Mouse (Mus musculus) midbrain, embryonic 11.5 days (tissue): ENCODE results near the gene Arhgap10. TPM values are rescaled to one million over a fixed set of nuclear protein-coding genes. Genes with fewer than 3 reads are reported as not detected.
"Not testable (repeated sequence)": the region's sequence is repeated elsewhere in the genome, so short reads cannot be mapped to it uniquely, and the experiment has no call there.

Experiments used
- ATAC-seq: fragments of 200-750 bp; cut with Nextera tagmentation; 2 replicates; pipeline ENCODE4 v1.8.0; 2017; ENCODE audit warnings: moderate TSS enrichment, moderate library complexity; ENCODE audit not compliant: low FRiP score
- DNase-seq: peaks from one replicate; pipeline ENCODE4 v3.0.0; 2015; ENCODE audit warnings: low spot score; ENCODE audit errors: missing footprints
- H3K27ac ChIP-seq: fragments of 300-500 bp; sonication (generic); 2 replicates; pipeline ENCODE4 v1.5.1; 2014; ENCODE audit warnings: low read depth, low read length
- H3K27me3 ChIP-seq: fragments of 300-500 bp; sonication (generic); 2 replicates; pipeline ENCODE4 v1.6.1; 2014; ENCODE audit warnings: mild to moderate bottlenecking, low read length, moderate library complexity, mixed read lengths; ENCODE audit not compliant: control insufficient read depth, insufficient read depth
- H3K36me3 ChIP-seq: fragments of 300-500 bp; sonication (generic); 2 replicates; pipeline ENCODE4 v1.6.1; 2014; ENCODE audit warnings: mild to moderate bottlenecking, low read length, moderate library complexity, mixed read lengths; ENCODE audit not compliant: control insufficient read depth, insufficient read depth
- H3K4me1 ChIP-seq: fragments of 300-500 bp; sonication (generic); 2 replicates; pipeline ENCODE4 v1.6.1; 2014; ENCODE audit warnings: low read length; ENCODE audit not compliant: control insufficient read depth, insufficient read depth
- H3K4me2 ChIP-seq: fragments of 300-500 bp; sonication (generic); 2 replicates; pipeline ENCODE4 v1.6.1; 2014; ENCODE audit warnings: mild to moderate bottlenecking, moderate library complexity
- H3K4me3 ChIP-seq: fragments of 300-500 bp; sonication (generic); 2 replicates; pipeline ENCODE4 v1.5.1; 2014; ENCODE audit warnings: low read depth, low read length
- H3K9ac ChIP-seq: fragments of 300-500 bp; sonication (generic); 2 replicates; pipeline ENCODE4 v1.6.1; 2014; ENCODE audit warnings: low read length
- H3K9me3 ChIP-seq: fragments of 300-500 bp; sonication (generic); 2 replicates; pipeline ENCODE4 v1.6.1; 2016; ENCODE audit warnings: low read length; ENCODE audit not compliant: control insufficient read depth
- WGBS: fragments of 180-500 bp; shearing (Covaris S2); extraction: QIAGEN DNeasy Blood & Tissue Kit; methylation state at CpG from one replicate; pipeline ENCODE4 v1.1.7; 2014; 5-methylcytosine and 5-hydroxymethylcytosine counted together
- polyA plus RNA-seq: library from polyadenylated mRNA; unstranded; fragments of >200 nt; fragmentation: Nextera tagmentation; extraction: Ambion mirVana; gene quantifications from 2 replicates; pipeline ENCODE4 v1.2.1, GENCODE M21; 2014

The Arhgap10 gene
- polyA plus RNA-seq, 1 experiment from 2014 or later, result 12.1 TPM

- no peak for ATAC-seq
- H3K36me3 ChIP-seq, result no peaks in the 10 kb centered on the region
- H3K9me3 ChIP-seq, result no peaks in the 10 kb centered on the region
- no peak overlapping the region for H3K27ac ChIP-seq
- WGBS, result 77% methylated on average over 4 of the region's 4 CpGs
- H3K4me2 ChIP-seq, result no peak overlapping the region
- DNase-seq, result no peak
- H3K9ac ChIP-seq, result no peak overlapping the region
- no peak overlapping the region for H3K4me3 ChIP-seq
- no peaks in the 10 kb centered on the region for H3K27me3 ChIP-seq
- H3K4me1 ChIP-seq, result peaks cover 7% of the 10 kb centered on the region
Observed at GRCm38 (mm10) chr8:77329783-77330182, 188.0 kb downstream of the Arhgap10 start.

- H3K9me3 ChIP-seq, result no peaks in the 10 kb centered on the region
- H3K36me3 ChIP-seq, result no peaks in the 10 kb centered on the region
- no peaks in the 10 kb centered on the region for H3K27me3 ChIP-seq
- no peak overlapping the region for H3K4me2 ChIP-seq
- no peak overlapping the region for H3K27ac ChIP-seq
- WGBS, result 89% methylated on average over 8 of the region's 8 CpGs
- H3K9ac ChIP-seq, result no peak overlapping the region
- H3K4me1 ChIP-seq, result peaks cover 7% of the 10 kb centered on the region
- ATAC-seq (no peak), DNase-seq (no peak)
- no peak overlapping the region for H3K4me3 ChIP-seq
Observed at GRCm38 (mm10) chr8:77328473-77328872, 189.3 kb downstream of the Arhgap10 start.

- H3K4me2 ChIP-seq, result no peak overlapping the region
- DNase-seq (no peak), ATAC-seq (no peak)
- no peaks in the 10 kb centered on the region for H3K36me3 ChIP-seq
- H3K9ac ChIP-seq, result no peak overlapping the region
- H3K9me3 ChIP-seq, result no peaks in the 10 kb centered on the region
- H3K4me1 ChIP-seq, result peaks cover 7% of the 10 kb centered on the region
- 89% methylated on average over 4 of the region's 4 CpGs for WGBS
- H3K27me3 ChIP-seq, result no peaks in the 10 kb centered on the region
- H3K4me3 ChIP-seq, result no peak overlapping the region
- no peak overlapping the region for H3K27ac ChIP-seq
Observed at GRCm38 (mm10) chr8:77327326-77327725, 190.4 kb downstream of the Arhgap10 start.

- peak; percentile 47 for DNase-seq
- H3K9ac ChIP-seq, H3K36me3 ChIP-seq, H3K9me3 ChIP-seq, H3K4me1 ChIP-seq, ATAC-seq, H3K4me2 ChIP-seq, H3K4me3 ChIP-seq, H3K27me3 ChIP-seq, H3K27ac ChIP-seq: not testable (repeated sequence)
- WGBS, result 90% methylated on average over 6 of the region's 7 CpGs
Observed at GRCm38 (mm10) chr8:77322727-77323126, 195.0 kb downstream of the Arhgap10 start.

GRCm38 (mm10) chr8:77321901-77322300 is 195.9 kb downstream of the Arhgap10 start:
- DNase-seq (no peak), ATAC-seq (no peak)
- Histone ChIP-seq H3K9me3 (no peaks in the 10 kb centered on the region), H3K27me3 (no peaks in the 10 kb centered on the region), H3K4me3 (no peak overlapping the region), H3K9ac (no peak overlapping the region), H3K4me2 (no peak overlapping the region), H3K36me3 (no peaks in the 10 kb centered on the region), H3K4me1 (no peaks in the 10 kb centered on the region), H3K27ac (no peak overlapping the region)
- WGBS, result 92% methylated on average over 4 of the region's 4 CpGs

GRCm38 (mm10) chr8:77318590-77318989 is 199.2 kb downstream of the Arhgap10 start:
- no peak overlapping the region for H3K9ac ChIP-seq
- no peak overlapping the region for H3K4me2 ChIP-seq
- no peak overlapping the region for H3K4me3 ChIP-seq
- H3K9me3 ChIP-seq, result no peaks in the 10 kb centered on the region
- H3K36me3 ChIP-seq, result no peaks in the 10 kb centered on the region
- DNase-seq (peak; percentile 44), ATAC-seq (no peak)
- H3K27ac ChIP-seq, result no peak overlapping the region
- no peaks in the 10 kb centered on the region for H3K27me3 ChIP-seq
- H3K4me1 ChIP-seq, result no peaks in the 10 kb centered on the region
- WGBS, result 80% methylated on average over 9 of the region's 9 CpGs

- H3K9ac ChIP-seq, result no peak overlapping the region
- no peak overlapping the region for H3K27ac ChIP-seq
- no peaks in the 10 kb centered on the region for H3K4me1 ChIP-seq
- H3K27me3 ChIP-seq, result no peaks in the 10 kb centered on the region
- ATAC-seq, result no peak
- H3K4me3 ChIP-seq, result no peak overlapping the region
- WGBS, result 93% methylated on average over 2 of the region's 2 CpGs
- peak; percentile 44 for DNase-seq
- H3K9me3 ChIP-seq, result no peaks in the 10 kb centered on the region
- H3K4me2 ChIP-seq, result no peak overlapping the region
- H3K36me3 ChIP-seq, result no peaks in the 10 kb centered on the region
Observed at GRCm38 (mm10) chr8:77317771-77318170, 200.0 kb downstream of the Arhgap10 start.

GRCm38 (mm10) chr8:77313003-77313402 is 204.8 kb downstream of the Arhgap10 start:
- Histone ChIP-seq H3K9ac (no peak overlapping the region), H3K27me3 (no peaks in the 10 kb centered on the region), H3K4me2 (no peak overlapping the region), H3K27ac (no peak overlapping the region), H3K36me3 (no peaks in the 10 kb centered on the region; the same call in 1 of the 2 replicates), H3K9me3 (no peaks in the 10 kb centered on the region), H3K4me1 (no peaks in the 10 kb centered on the region), H3K4me3 (no peak overlapping the region)
- 95% methylated on average over 3 of the region's 3 CpGs for WGBS
- DNase-seq (no peak), ATAC-seq (no peak)

- ATAC-seq, result no peak
- 93% methylated on average over 6 of the region's 6 CpGs for WGBS
- H3K9ac ChIP-seq, result no peak overlapping the region
- DNase-seq, result no peak
- H3K4me1 ChIP-seq, result no peaks in the 10 kb centered on the region
- no peak overlapping the region for H3K4me2 ChIP-seq
- no peak overlapping the region for H3K27ac ChIP-seq
- no peaks in the 10 kb centered on the region; the same call in 1 of the 2 replicates for H3K36me3 ChIP-seq
- H3K4me3 ChIP-seq, result no peak overlapping the region
- H3K9me3 ChIP-seq, result no peaks in the 10 kb centered on the region
- H3K27me3 ChIP-seq, result no peaks in the 10 kb centered on the region
Observed at GRCm38 (mm10) chr8:77311762-77312161, 206.0 kb downstream of the Arhgap10 start.

GRCm38 (mm10) chr8:77310541-77310940 is 207.2 kb downstream of the Arhgap10 start:
- WGBS, result 93% methylated on average over 10 of the region's 10 CpGs
- ATAC-seq (no peak), DNase-seq (no peak)
- no peaks in the 10 kb centered on the region for H3K27me3 ChIP-seq
- no peak overlapping the region for H3K4me2 ChIP-seq
- H3K36me3 ChIP-seq, result no peaks in the 10 kb centered on the region; the same call in 1 of the 2 replicates
- no peaks in the 10 kb centered on the region for H3K9me3 ChIP-seq
- no peak overlapping the region for H3K4me3 ChIP-seq
- no peaks in the 10 kb centered on the region for H3K4me1 ChIP-seq
- H3K27ac ChIP-seq, result no peak overlapping the region
- H3K9ac ChIP-seq, result no peak overlapping the region
